Comparison of ENCODE assay signal across 26 mouse cellular contexts in the genomic region with DNA sequence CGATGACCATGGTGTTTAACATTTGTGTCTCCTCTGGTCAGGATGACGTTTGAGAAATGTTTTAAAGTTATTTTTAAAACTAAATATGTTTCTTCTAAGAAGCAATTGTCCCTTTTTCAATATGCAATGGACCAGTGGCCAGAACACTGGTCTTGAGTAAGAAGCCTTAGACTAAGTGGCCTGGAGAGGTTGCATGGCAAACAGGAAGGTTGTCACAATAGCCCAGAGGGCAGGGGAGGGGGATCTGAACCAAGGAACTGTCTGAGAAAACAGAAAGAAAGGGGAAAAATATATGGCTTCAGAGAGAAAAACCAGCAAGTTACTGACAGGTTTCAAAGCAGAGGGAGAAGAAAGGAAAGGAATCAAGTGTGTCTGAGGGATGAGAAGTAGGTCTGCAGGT. TPM values are rescaled to one million over a fixed set of nuclear protein-coding genes. Genes with fewer than 3 reads are reported as not detected.
DNase-seq lines count a peak whose midpoint lies in the region; ATAC-seq lines count a peak whose summit lies in the region.
"Had no signal": no experiment of that assay in that cellular context is flagged by ENCODE, and none has a peak within 500 bp of the region (broad histone marks: within the 10 kb centered on the region; RNA-seq: fewer than 3 reads in every experiment).

No protein-coding gene starts in this region.

- H3K9me3 ChIP-seq in liver, embryonic 12.5 days (replicated peaks): no peaks in the 10 kb centered on the region
- no peaks in the 10 kb centered on the region for H3K9me3 ChIP-seq in liver, embryonic 11.5 days (ENCODE audit: control insufficient read depth, low read length)
- H3K9me3 ChIP-seq in liver, embryonic 13.5 days (replicated peaks): no peaks in the 10 kb centered on the region
- no peaks in the 10 kb centered on the region for H3K9me3 ChIP-seq in liver, embryonic 16.5 days (replicated peaks; ENCODE audit: control insufficient read depth, low read length)
- H3K9me3 ChIP-seq: forebrain, embryonic 13.5 days; G1E; heart, embryonic 13.5 days; lung, embryonic 15.5 days; neural tube, embryonic 15.5 days had no signal

- no peak overlapping the region for H3K4me3 ChIP-seq in liver, embryonic 12.5 days
- H3K4me3 ChIP-seq in liver, embryonic 11.5 days (ENCODE audit: low read depth, low read length): no peak overlapping the region
- H3K4me3 ChIP-seq in liver, embryonic 13.5 days (replicated peaks): no peak overlapping the region
- H3K4me3 ChIP-seq in liver, embryonic 16.5 days (ENCODE audit: low read depth, low read length): no peak overlapping the region
- H3K4me3 ChIP-seq: forebrain, embryonic 13.5 days; heart, embryonic 13.5 days; lung, embryonic 15.5 days; neural tube, embryonic 15.5 days had no signal

- peak overlapping the region; percentile 11; the same call in 1 of the 2 replicates for H3K27ac ChIP-seq in liver, embryonic 12.5 days
- no peak overlapping the region; the same call in 1 of the 2 replicates for H3K27ac ChIP-seq in liver, embryonic 11.5 days (ENCODE audit: low read depth, low read length)
- peak overlapping the region; percentile 40 for H3K27ac ChIP-seq in liver, embryonic 13.5 days
- H3K27ac ChIP-seq in liver, embryonic 16.5 days (ENCODE audit: low read length): peak overlapping the region; percentile 65
- H3K27ac ChIP-seq: forebrain, embryonic 13.5 days; heart, embryonic 13.5 days; hindbrain, embryonic 14.5 days; kidney, postnatal 0 days; lung, embryonic 15.5 days; neural tube, embryonic 15.5 days had no signal

- 59% methylated on average over 2 of the region's 2 CpGs for WGBS in liver, embryonic 12.5 days (ENCODE audit: insufficient replicate concordance)
- 65% methylated on average over 2 of the region's 2 CpGs for WGBS in liver, embryonic 11.5 days
- WGBS in liver, embryonic 13.5 days (ENCODE audit: insufficient replicate concordance): 60% methylated on average over 2 of the region's 2 CpGs
- 63% methylated on average over 2 of the region's 2 CpGs for WGBS in liver, embryonic 16.5 days (ENCODE audit: insufficient replicate concordance)

- no peak overlapping the region for H3K9ac ChIP-seq in liver, embryonic 12.5 days
- no peak overlapping the region for H3K9ac ChIP-seq in liver, embryonic 11.5 days (ENCODE audit: low read depth, low read length)
- no peak overlapping the region for H3K9ac ChIP-seq in liver, embryonic 13.5 days
- H3K9ac ChIP-seq in liver, embryonic 16.5 days (ENCODE audit: low read depth, low read length): no peak overlapping the region; the same call in 1 of the 2 replicates
- H3K9ac ChIP-seq: forebrain, embryonic 13.5 days; heart, embryonic 13.5 days; hindbrain, embryonic 14.5 days; lung, embryonic 15.5 days; neural tube, embryonic 15.5 days had no signal

- H3K27me3 ChIP-seq in liver, embryonic 12.5 days (replicated peaks): no peaks in the 10 kb centered on the region
- H3K27me3 ChIP-seq in liver, embryonic 11.5 days (replicated peaks; ENCODE audit: control insufficient read depth, insufficient read depth, low read length): no peaks in the 10 kb centered on the region
- H3K27me3 ChIP-seq in liver, embryonic 13.5 days: no peaks in the 10 kb centered on the region
- no peaks in the 10 kb centered on the region for H3K27me3 ChIP-seq in liver, embryonic 16.5 days (ENCODE audit: control insufficient read depth, insufficient read depth, low read depth, low read length)
- H3K27me3 ChIP-seq: forebrain, embryonic 13.5 days; heart, embryonic 13.5 days; lung, embryonic 15.5 days; neural tube, embryonic 15.5 days had no signal

- H3K36me3 ChIP-seq in liver, embryonic 12.5 days: peaks cover 48% of the 10 kb centered on the region
- no peaks in the 10 kb centered on the region for H3K36me3 ChIP-seq in liver, embryonic 11.5 days (ENCODE audit: control insufficient read depth, insufficient read depth, low read length)
- peaks cover 33% of the 10 kb centered on the region for H3K36me3 ChIP-seq in liver, embryonic 13.5 days
- peaks cover 3% of the 10 kb centered on the region; the same call in 1 of the 2 replicates for H3K36me3 ChIP-seq in liver, embryonic 16.5 days (ENCODE audit: control insufficient read depth, insufficient read depth)
- H3K36me3 ChIP-seq: heart, embryonic 13.5 days; lung, embryonic 15.5 days; neural tube, embryonic 15.5 days had no signal

- no peak for ATAC-seq in liver, embryonic 12.5 days
- ATAC-seq in liver, embryonic 11.5 days (replicated peaks; ENCODE audit: low FRiP score): no peak
- no peak for ATAC-seq in liver, embryonic 13.5 days (ENCODE audit: low read depth)
- no peak for ATAC-seq in liver, embryonic 16.5 days (ENCODE audit: low read depth)
- ATAC-seq: forebrain, embryonic 13.5 days had no signal

- H3K4me1 ChIP-seq in liver, embryonic 12.5 days: peaks cover 85% of the 10 kb centered on the region
- peaks cover 53% of the 10 kb centered on the region for H3K4me1 ChIP-seq in liver, embryonic 11.5 days (replicated peaks; ENCODE audit: control insufficient read depth, insufficient read depth, low read length)
- H3K4me1 ChIP-seq in liver, embryonic 13.5 days (replicated peaks): peaks cover 85% of the 10 kb centered on the region
- peaks cover 45% of the 10 kb centered on the region for H3K4me1 ChIP-seq in liver, embryonic 16.5 days (ENCODE audit: control insufficient read depth, low read depth, low read length)
- H3K4me1 ChIP-seq: neural tube, embryonic 15.5 days had no signal

- H3K4me2 ChIP-seq in liver, embryonic 12.5 days: no peak overlapping the region
- H3K4me2 ChIP-seq in liver, embryonic 11.5 days: no peak overlapping the region
- no peak overlapping the region for H3K4me2 ChIP-seq in liver, embryonic 13.5 days
- H3K4me2 ChIP-seq in liver, embryonic 16.5 days (ENCODE audit: low read depth, low read length): no peak overlapping the region
- H3K4me2 ChIP-seq: forebrain, embryonic 13.5 days; heart, embryonic 13.5 days; hindbrain, embryonic 14.5 days; lung, embryonic 15.5 days; neural tube, embryonic 15.5 days had no signal

- no peak for DNase-seq in liver, embryonic 11.5 days (ENCODE audit: low spot score)
- DNase-seq in liver, embryonic 13.5 days: no peak
- no peak for DNase-seq in B cell, adult 2 months
- DNase-seq in layer of hippocampus, adult 11-12 months (ENCODE audit: low spot score): no peak
- DNase-seq: adrenal gland, adult 8-10 months; cerebellum, adult 9-10 months; cerebellum, postnatal 36 days; gastrocnemius, postnatal 25 days; heart, postnatal 10 days; kidney, postnatal 4 days; layer of hippocampus, postnatal 36 days; left cerebral cortex, postnatal 4 days; lung, postnatal 4 days; midbrain, embryonic 14.5 days; retina, postnatal 1 day; right cerebral cortex, postnatal 25 days; spleen, adult 18-20 months had no signal

RNA-seq across cellular contexts. Expression of a gene that starts 47.0 kb away (rescaled TPM):
- polyA plus RNA-seq in liver, embryonic 12.5 days (2016; fragmentation: Nextera tagmentation; extraction: Ambion mirVana): 11.3 and 12.9 TPM in 2 replicates
- polyA plus RNA-seq in liver, embryonic 11.5 days (2014; fragmentation: Nextera tagmentation; extraction: Ambion mirVana): 11.5 and 12.0 TPM in 2 replicates
- 11.4 and 12.2 TPM in 2 replicates for polyA plus RNA-seq in liver, embryonic 13.5 days (2015; fragmentation: Nextera tagmentation; extraction: Ambion mirVana)
- 10.8 and 12.8 TPM in 2 replicates for polyA plus RNA-seq in liver, embryonic 16.5 days (2015; fragmentation: Nextera tagmentation; extraction: Ambion mirVana)

RNA-seq across cellular contexts. Expression of a gene that starts 47.8 kb away (rescaled TPM):
- polyA plus RNA-seq in liver, embryonic 12.5 days (2016; fragmentation: Nextera tagmentation; extraction: Ambion mirVana): 26.8 and 28.9 TPM in 2 replicates
- polyA plus RNA-seq in liver, embryonic 11.5 days (2014; fragmentation: Nextera tagmentation; extraction: Ambion mirVana): 21.4 and 27.4 TPM in 2 replicates
- 20.1 and 20.4 TPM in 2 replicates for polyA plus RNA-seq in liver, embryonic 13.5 days (2015; fragmentation: Nextera tagmentation; extraction: Ambion mirVana)
- polyA plus RNA-seq in liver, embryonic 16.5 days (2015; fragmentation: Nextera tagmentation; extraction: Ambion mirVana): 17.5 and 19.8 TPM in 2 replicates
